Mouse (Mus musculus) embryonic fibroblast, embryonic 13.5 days (primary cell): Measurements from ENCODE around the gene Trappc11.

Source experiments
- CTCF ChIP-seq: IDR thresholded peaks from 2 replicates; pipeline ENCODE4 v1.5.1; 2011; ENCODE audit warnings: mild to moderate bottlenecking, control low read depth, low read length, moderate library complexity, borderline replicate concordance; ENCODE audit not compliant: insufficient read depth
- POLR2A ChIP-seq: IDR thresholded peaks from 2 replicates; pipeline ENCODE4 v1.6.1; 2011; ENCODE audit warnings: low read depth, mild to moderate bottlenecking, control low read depth, low read length, moderate library complexity

DNA sequence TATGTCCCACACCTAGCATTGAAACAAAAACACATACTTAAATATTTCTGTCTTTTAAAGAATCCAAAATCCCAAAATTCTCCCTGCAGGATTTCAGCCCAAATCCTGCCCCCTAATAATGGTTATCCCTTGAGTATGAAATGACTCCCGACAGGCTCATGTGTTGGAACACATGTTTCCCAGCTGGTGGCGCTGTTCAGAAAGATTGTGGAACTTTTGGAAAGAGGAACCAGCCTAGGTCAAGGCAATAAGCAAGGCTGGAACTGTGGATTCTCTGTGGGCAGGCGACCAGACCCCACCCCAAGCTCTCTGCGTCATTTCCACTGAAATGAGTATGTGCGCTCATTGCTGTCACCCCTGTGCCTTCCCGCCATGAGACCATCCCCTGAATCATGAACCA is 20.3 kb upstream of the Trappc11 start:
- no peak for TF ChIP-seq CTCF
- no peak for TF ChIP-seq POLR2A
